Mouse (Mus musculus) central nervous system, embryonic 14 days (tissue): ENCODE results near the gene Ptcd2. TPM values are rescaled to one million over a fixed set of nuclear protein-coding genes. Genes with fewer than 3 reads are reported as not detected.

Source experiments
- polyA plus RNA-seq: library from polyadenylated mRNA; depleted of rRNA; stranded (reverse); fragments of >200 nt; gene quantifications from 2 replicates; pipeline ENCODE4 v1.2.3, GENCODE M21; 2012; rRNA removed

Ptcd2 gene
- polyA plus RNA-seq: 25.6 and 28.3 TPM in 2 replicates

GRCm38 (mm10) chr13:99344599-99345575 lies at the start of gene Ptcd2, which contains the start of gene Mrps27:
TSS of gene Ptcd2 (minus strand) at chr13:99344705.
TSS of gene Mrps27 (plus strand) at chr13:99344786.

Other genes starting within 250 kb of the Ptcd2 start
- 1.7 and 2.3 TPM in 2 replicates for gene Zfp366, start 159.9 kb downstream of the Ptcd2 start, polyA plus RNA-seq
- 30.1 and 32.0 TPM in 2 replicates for gene Mrps27, start 81 bp upstream of the Ptcd2 start, polyA plus RNA-seq
- gene Map1b, start 171.8 kb upstream of the Ptcd2 start, polyA plus RNA-seq: 183 and 187 TPM in 2 replicates